Mouse (Mus musculus): ENCODE measurements around the gene Galnt12. TPM values are rescaled to one million over a fixed set of nuclear protein-coding genes. Genes with fewer than 3 reads are reported as not detected.

The Galnt12 gene
- polyA plus RNA-seq, 1 experiment from 2014 or later = 3.7 TPM

- peaks cover 6% of the 10 kb centered on the region for H3K4me1 ChIP-seq
- no peaks in the 10 kb centered on the region for H3K27me3 ChIP-seq
- 44% methylated on average over 1 of the region's 1 CpGs for WGBS
- H3K4me3 ChIP-seq = no peak overlapping the region
- no peaks in the 10 kb centered on the region for H3K36me3 ChIP-seq
- no peak overlapping the region for H3K4me2 ChIP-seq
- ATAC-seq (ENCODE audit: insufficient number of reproducible peaks, low FRiP score, low TSS enrichment, low read depth) = no peak
- H3K9me3 ChIP-seq = no peaks in the 10 kb centered on the region
- H3K27ac ChIP-seq = no peak overlapping the region
- no peak overlapping the region for H3K9ac ChIP-seq
Measured at GRCm38 (mm10) chr4:47172314-47172713, 80.6 kb downstream of the Galnt12 start.

Other genes starting within 250 kb of the Galnt12 start
- gene Gabbr2, start 100.0 kb upstream of the Galnt12 start, polyA plus RNA-seq (2015; fragmentation: Nextera tagmentation; extraction: Ambion mirVana) = 0.05 and 0.06 TPM in 2 replicates
- 3.8 and 4.1 TPM in 2 replicates for gene Anks6, start 34.5 kb upstream of the Galnt12 start, polyA plus RNA-seq (2015; fragmentation: Nextera tagmentation; extraction: Ambion mirVana)
- gene Col15a1, start 116.3 kb downstream of the Galnt12 start, polyA plus RNA-seq (2015; fragmentation: Nextera tagmentation; extraction: Ambion mirVana) = 25.0 and 26.9 TPM in 2 replicates

All from limb, embryonic 15.5 days (tissue).